Mouse (Mus musculus) natural killer cell, adult 2 months (primary cell): ENCODE measurements around the gene Cry2.

Source experiments
- DNase-seq, 2 experiments: peaks; one replicate each; pipeline ENCODE4 v3.0.0; 2022; ENCODE audit warnings: low spot score in 2 of 2

Cry2 gene

GRCm38 (mm10) chr2:92370821-92371805 is 62.7 kb downstream of the Cry2 start:
- peak in 1 of 2 experiments; percentile 17 for DNase-seq

GRCm38 (mm10) chr2:92370375-92370774 is 63.5 kb downstream of the Cry2 start:
- no peak for DNase-seq

- no peak for DNase-seq
Observed at GRCm38 (mm10) chr2:92367383-92368029, 66.3 kb downstream of the Cry2 start.

- no peak for DNase-seq
Observed at GRCm38 (mm10) chr2:92365568-92365967, 68.3 kb downstream of the Cry2 start.

GRCm38 (mm10) chr2:92364086-92364485 is 69.8 kb downstream of the Cry2 start:
- no peak for DNase-seq

- no peak for DNase-seq
Observed at GRCm38 (mm10) chr2:92362571-92363228, 71.1 kb downstream of the Cry2 start.

GRCm38 (mm10) chr2:92361795-92362194 is 72.0 kb downstream of the Cry2 start:
- no peak for DNase-seq

- no peak for DNase-seq
Observed at GRCm38 (mm10) chr2:92360893-92361292, 73.0 kb downstream of the Cry2 start.

- DNase-seq: no peak
Observed at GRCm38 (mm10) chr2:92360186-92360823, 73.5 kb downstream of the Cry2 start.

GRCm38 (mm10) chr2:92359301-92359700 is 74.5 kb downstream of the Cry2 start:
- no peak for DNase-seq

GRCm38 (mm10) chr2:92354224-92354623 is 79.6 kb downstream of the Cry2 start:
- DNase-seq: no peak
